Mouse (Mus musculus) bone marrow, adult 2 months (tissue): ENCODE measurements around the gene Nrp2.

Experiments
- CTCF ChIP-seq: fragments of 200-500 bp; IDR thresholded peaks from 2 replicates; pipeline ENCODE4 v1.5.1; 2011; ENCODE audit warnings: low read length, control low read depth; ENCODE audit not compliant: control insufficient read depth, insufficient read depth
- POLR2A ChIP-seq: fragments of 200-500 bp; IDR thresholded peaks from 2 replicates; pipeline ENCODE4 v1.6.1; 2011; ENCODE audit warnings: low read depth, mild to moderate bottlenecking, control low read depth, low read length, borderline replicate concordance; ENCODE audit not compliant: control insufficient read depth

- TF ChIP-seq CTCF (no peak), POLR2A (no peak)
Measured at GRCm38 (mm10) chr1:62678611-62679344, 24.3 kb upstream of the Nrp2 start.
